Mouse (Mus musculus) adrenal gland, postnatal 0 days (tissue): Measurements from ENCODE around the gene B3gat1. TPM values are rescaled to one million over a fixed set of nuclear protein-coding genes. Genes with fewer than 3 reads are reported as not detected.

ENCODE experiments used
- polyA plus RNA-seq: library from polyadenylated mRNA; unstranded; fragments of >200 nt; fragmentation: Nextera tagmentation; extraction: Ambion mirVana; gene quantifications from 2 replicates; pipeline ENCODE4 v1.2.1, GENCODE M21; 2015

The B3gat1 gene
- polyA plus RNA-seq, result 0.57 and 2.2 TPM in 2 replicates

DNA sequence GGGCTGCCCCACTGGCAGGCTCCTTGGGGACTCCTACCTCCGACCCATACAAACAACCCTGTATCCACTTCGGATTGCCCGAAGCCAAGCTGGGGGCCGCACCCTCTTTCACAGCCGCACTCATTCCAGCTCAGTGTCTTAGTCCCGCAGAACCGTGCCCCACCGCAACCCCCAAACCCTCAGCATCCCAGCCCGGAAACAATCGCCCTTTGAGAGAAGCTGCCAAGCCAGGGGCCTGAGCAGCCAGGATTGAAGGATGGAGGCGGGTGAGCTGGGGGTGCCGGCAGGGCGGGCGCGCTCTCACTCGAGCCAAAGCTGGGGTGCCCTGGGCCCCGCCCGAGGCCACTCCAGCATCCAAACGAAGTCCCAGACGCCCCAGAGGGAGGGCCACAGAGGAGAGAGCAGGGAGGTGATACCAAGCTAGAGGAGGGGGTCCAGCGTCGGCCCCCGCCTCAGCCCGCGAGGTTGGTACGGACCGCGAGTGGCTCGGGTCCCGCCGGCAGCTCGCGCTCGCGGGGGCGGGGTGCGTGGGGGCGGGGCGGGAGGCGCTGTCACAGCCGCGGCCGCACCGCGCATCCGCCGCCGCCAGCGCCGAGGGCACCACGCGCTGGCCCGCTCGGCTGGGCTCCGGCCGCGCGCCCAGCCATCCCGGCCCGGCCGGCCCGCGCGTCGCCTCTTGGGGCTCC lies at the start of gene B3gat1:
Gene B3gat1 (plus strand): TSS at position 523 of the 686 bp plus-strand sequence.

DNA sequence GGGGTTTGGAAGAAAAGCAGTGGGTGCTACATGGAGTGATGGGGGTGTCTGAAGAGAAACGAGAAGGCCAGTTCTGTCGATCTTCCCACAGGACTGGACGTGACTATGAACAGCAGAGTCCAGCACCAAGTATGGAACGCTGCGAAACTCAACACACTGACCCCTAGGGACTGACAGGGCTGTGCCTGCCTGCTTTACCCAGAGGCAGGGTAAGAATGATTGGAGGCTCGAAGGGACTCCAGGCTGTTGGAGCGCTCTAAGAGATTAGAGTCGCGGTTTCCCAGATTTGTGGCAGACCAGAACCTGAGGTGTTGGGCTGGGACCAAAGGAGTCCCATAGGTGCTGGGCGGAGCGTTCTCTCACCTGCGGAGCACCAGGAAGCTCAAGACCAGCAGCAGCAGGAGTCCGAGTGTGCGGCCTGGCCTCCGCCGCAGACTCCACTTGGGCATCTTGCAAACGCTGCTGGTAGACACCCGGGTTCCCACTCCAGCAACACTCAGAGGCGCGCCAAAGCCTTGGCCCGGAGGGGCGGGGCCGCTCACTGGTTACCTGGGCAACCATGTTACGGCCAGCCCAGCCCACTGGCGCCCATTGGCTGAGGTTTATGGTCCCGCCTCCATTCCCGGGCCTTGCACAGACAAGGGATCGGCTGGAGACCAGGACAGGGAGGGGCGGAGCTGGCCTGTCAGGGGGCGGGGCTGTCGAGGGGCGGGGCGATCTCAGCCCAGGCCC lies 72.6 kb downstream of the B3gat1 start, which contains the start of gene Glb1l2:
Gene Glb1l2 (minus strand): TSS at position 534 of the 732 bp plus-strand sequence.

Other genes starting within 250 kb of the B3gat1 start
- 2.4 and 2.6 TPM in 2 replicates for gene Glb1l2, start 72.7 kb downstream of the B3gat1 start, polyA plus RNA-seq
- gene Glb1l3, start 127.2 kb downstream of the B3gat1 start, polyA plus RNA-seq, result 0.50 and 1.2 TPM in 2 replicates
- gene Gm1110, start 189.4 kb downstream of the B3gat1 start, polyA plus RNA-seq, result not detected in 2 replicates